Mouse (Mus musculus) inflammation-experienced regulatory T-cells, adult 16 weeks (primary cell): Measurements from ENCODE around the gene Tstd2. TPM values are rescaled to one million over a fixed set of nuclear protein-coding genes. Genes with fewer than 3 reads are reported as not detected.

Experiments
- polyA plus RNA-seq: library from polyadenylated mRNA; unstranded; fragments of 100-300 nt; shearing (Covaris generic); gene quantifications from one replicate; pipeline ENCODE4 v1.2.1, GENCODE M21; 2017

Gene Tstd2
- 51.7 TPM for polyA plus RNA-seq

GRCm38 (mm10) chr4:46138287-46139222, at the start of gene Tstd2, which contains the start of gene Ncbp1:
Tstd2 (minus strand) TSS chr4:46138694.
Ncbp1 (plus strand) TSS chr4:46138613.

Other genes starting within 250 kb of the Tstd2 start
- 0.16 TPM for gene Ccdc180, start 248.4 kb downstream of the Tstd2 start, polyA plus RNA-seq
- 14.8 TPM for gene Tdrd7, start 173.4 kb downstream of the Tstd2 start, polyA plus RNA-seq
- gene Tmod1, start 99.8 kb downstream of the Tstd2 start, polyA plus RNA-seq: 2.2 TPM
- gene Ncbp1, start 81 bp downstream of the Tstd2 start, polyA plus RNA-seq: 67.9 TPM
- 10.9 TPM for gene Xpa, start 57.6 kb upstream of the Tstd2 start, polyA plus RNA-seq
- gene Foxe1, start 204.9 kb upstream of the Tstd2 start, polyA plus RNA-seq: not detected